Mouse (Mus musculus): ENCODE results near the gene Ankrd44. TPM values are rescaled to one million over a fixed set of nuclear protein-coding genes. Genes with fewer than 3 reads are reported as not detected.

The Ankrd44 gene
- polyA plus RNA-seq, 1 experiment = 5.2 TPM

- H3K9me3 ChIP-seq (replicated peaks; ENCODE audit: control insufficient read depth, insufficient read depth, low read length, poor library complexity, severe bottlenecking) = no peaks in the 10 kb centered on the region
- TF ChIP-seq EP300 (IDR thresholded peaks at IDR 0.05; ENCODE audit: insufficient read depth, low read depth, low read length) (no peak), POLR2A (IDR thresholded peaks at IDR 0.05; ENCODE audit: insufficient read depth, low read length) (no peak)
- no peak overlapping the region for H3K9ac ChIP-seq (ENCODE audit: low read depth, poor library complexity, severe bottlenecking)
- H3K27me3 ChIP-seq (ENCODE audit: control insufficient read depth, insufficient read depth, low read length, poor library complexity, severe bottlenecking) = no peaks in the 10 kb centered on the region
- no peak overlapping the region for H3K4me3 ChIP-seq (ENCODE audit: low read depth, low read length)
- no peaks in the 10 kb centered on the region for H3K36me3 ChIP-seq (ENCODE audit: control insufficient read depth, insufficient read depth, low read length, poor library complexity, severe bottlenecking)
- H3K4me1 ChIP-seq (ENCODE audit: control insufficient read depth, insufficient read depth, low read length) = no peaks in the 10 kb centered on the region
- no peak overlapping the region for H3K27ac ChIP-seq (ENCODE audit: insufficient read depth, low read length)
Measured at GRCm38 (mm10) chr1:54806116-54806850, 119.9 kb downstream of the Ankrd44 start.

GRCm38 (mm10) chr1:54804406-54804805 lies 121.8 kb downstream of the Ankrd44 start:
- no peak overlapping the region for H3K9ac ChIP-seq (ENCODE audit: low read depth, poor library complexity, severe bottlenecking)
- TF ChIP-seq CTCF (IDR thresholded peaks at IDR 0.05; ENCODE audit: low read depth, low read length) (no peak), EP300 (IDR thresholded peaks at IDR 0.05; ENCODE audit: insufficient read depth, low read depth, low read length) (no peak), POLR2A (IDR thresholded peaks at IDR 0.05; ENCODE audit: insufficient read depth, low read length) (no peak)
- no peak overlapping the region for H3K27ac ChIP-seq (ENCODE audit: insufficient read depth, low read length)
- H3K36me3 ChIP-seq (ENCODE audit: control insufficient read depth, insufficient read depth, low read length, poor library complexity, severe bottlenecking) = no peaks in the 10 kb centered on the region
- no peaks in the 10 kb centered on the region for H3K9me3 ChIP-seq (replicated peaks; ENCODE audit: control insufficient read depth, insufficient read depth, low read length, poor library complexity, severe bottlenecking)
- H3K27me3 ChIP-seq (ENCODE audit: control insufficient read depth, insufficient read depth, low read length, poor library complexity, severe bottlenecking) = no peaks in the 10 kb centered on the region
- no peaks in the 10 kb centered on the region for H3K4me1 ChIP-seq (ENCODE audit: control insufficient read depth, insufficient read depth, low read length)
- no peak overlapping the region for H3K4me3 ChIP-seq (ENCODE audit: low read depth, low read length)

- Histone ChIP-seq H3K9me3 (replicated peaks; ENCODE audit: control insufficient read depth, insufficient read depth, low read length, poor library complexity, severe bottlenecking) (no peaks in the 10 kb centered on the region), H3K4me1 (ENCODE audit: control insufficient read depth, insufficient read depth, low read length) (no peaks in the 10 kb centered on the region), H3K9ac (ENCODE audit: low read depth, poor library complexity, severe bottlenecking) (no peak overlapping the region), H3K4me3 (ENCODE audit: low read depth, low read length) (no peak overlapping the region), H3K27ac (ENCODE audit: insufficient read depth, low read length) (no peak overlapping the region), H3K36me3 (ENCODE audit: control insufficient read depth, insufficient read depth, low read length, poor library complexity, severe bottlenecking) (no peaks in the 10 kb centered on the region), H3K27me3 (ENCODE audit: control insufficient read depth, insufficient read depth, low read length, poor library complexity, severe bottlenecking) (no peaks in the 10 kb centered on the region)
- no peak for TF ChIP-seq POLR2A (IDR thresholded peaks at IDR 0.05; ENCODE audit: insufficient read depth, low read length)
- no peak for TF ChIP-seq EP300 (IDR thresholded peaks at IDR 0.05; ENCODE audit: insufficient read depth, low read depth, low read length)
- no peak for TF ChIP-seq CTCF (IDR thresholded peaks at IDR 0.05; ENCODE audit: low read depth, low read length)
Measured at GRCm38 (mm10) chr1:54802703-54803102, 123.5 kb downstream of the Ankrd44 start.

- no peak for TF ChIP-seq POLR2A (IDR thresholded peaks at IDR 0.05; ENCODE audit: insufficient read depth, low read length)
- no peak for TF ChIP-seq CTCF (IDR thresholded peaks at IDR 0.05; ENCODE audit: low read depth, low read length)
- TF ChIP-seq EP300 (IDR thresholded peaks at IDR 0.05; ENCODE audit: insufficient read depth, low read depth, low read length) = no peak
- Histone ChIP-seq H3K36me3 (ENCODE audit: control insufficient read depth, insufficient read depth, low read length, poor library complexity, severe bottlenecking) (no peaks in the 10 kb centered on the region), H3K4me3 (ENCODE audit: low read depth, low read length) (no peak overlapping the region), H3K9me3 (replicated peaks; ENCODE audit: control insufficient read depth, insufficient read depth, low read length, poor library complexity, severe bottlenecking) (no peaks in the 10 kb centered on the region), H3K4me1 (ENCODE audit: control insufficient read depth, insufficient read depth, low read length) (no peaks in the 10 kb centered on the region), H3K9ac (ENCODE audit: low read depth, poor library complexity, severe bottlenecking) (no peak overlapping the region), H3K27ac (ENCODE audit: insufficient read depth, low read length) (no peak overlapping the region), H3K27me3 (ENCODE audit: control insufficient read depth, insufficient read depth, low read length, poor library complexity, severe bottlenecking) (no peaks in the 10 kb centered on the region)
Measured at GRCm38 (mm10) chr1:54801256-54801655, 124.9 kb downstream of the Ankrd44 start.

- Histone ChIP-seq H3K27me3 (ENCODE audit: control insufficient read depth, insufficient read depth, low read length, poor library complexity, severe bottlenecking) (no peaks in the 10 kb centered on the region), H3K4me1 (ENCODE audit: control insufficient read depth, insufficient read depth, low read length) (no peaks in the 10 kb centered on the region), H3K36me3 (ENCODE audit: control insufficient read depth, insufficient read depth, low read length, poor library complexity, severe bottlenecking) (no peaks in the 10 kb centered on the region), H3K9ac (ENCODE audit: low read depth, poor library complexity, severe bottlenecking) (no peak overlapping the region), H3K4me3 (ENCODE audit: low read depth, low read length) (no peak overlapping the region), H3K9me3 (replicated peaks; ENCODE audit: control insufficient read depth, insufficient read depth, low read length, poor library complexity, severe bottlenecking) (no peaks in the 10 kb centered on the region), H3K27ac (ENCODE audit: insufficient read depth, low read length) (no peak overlapping the region)
- TF ChIP-seq POLR2A (IDR thresholded peaks at IDR 0.05; ENCODE audit: insufficient read depth, low read length) (no peak), EP300 (IDR thresholded peaks at IDR 0.05; ENCODE audit: insufficient read depth, low read depth, low read length) (no peak), CTCF (IDR thresholded peaks at IDR 0.05; ENCODE audit: low read depth, low read length) (no peak)
Measured at GRCm38 (mm10) chr1:54799421-54799820, 126.8 kb downstream of the Ankrd44 start.

GRCm38 (mm10) chr1:54798415-54798814 lies 127.8 kb downstream of the Ankrd44 start:
- TF ChIP-seq POLR2A (IDR thresholded peaks at IDR 0.05; ENCODE audit: insufficient read depth, low read length) = no peak
- TF ChIP-seq EP300 (IDR thresholded peaks at IDR 0.05; ENCODE audit: insufficient read depth, low read depth, low read length) = no peak
- TF ChIP-seq CTCF (IDR thresholded peaks at IDR 0.05; ENCODE audit: low read depth, low read length) = no peak
- no peaks in the 10 kb centered on the region for H3K27me3 ChIP-seq (ENCODE audit: control insufficient read depth, insufficient read depth, low read length, poor library complexity, severe bottlenecking)
- H3K4me3 ChIP-seq (ENCODE audit: low read depth, low read length) = no peak overlapping the region
- no peak overlapping the region for H3K27ac ChIP-seq (ENCODE audit: insufficient read depth, low read length)
- H3K4me1 ChIP-seq (ENCODE audit: control insufficient read depth, insufficient read depth, low read length) = no peaks in the 10 kb centered on the region
- H3K9ac ChIP-seq (ENCODE audit: low read depth, poor library complexity, severe bottlenecking) = no peak overlapping the region
- no peaks in the 10 kb centered on the region for H3K9me3 ChIP-seq (replicated peaks; ENCODE audit: control insufficient read depth, insufficient read depth, low read length, poor library complexity, severe bottlenecking)
- no peaks in the 10 kb centered on the region for H3K36me3 ChIP-seq (ENCODE audit: control insufficient read depth, insufficient read depth, low read length, poor library complexity, severe bottlenecking)

Data from ES-Bruce4 (cell line).